Mouse (Mus musculus) bone marrow macrophage, adult 2 months (primary cell): ENCODE measurements around the gene Edc4.

Experiments
- CTCF ChIP-seq: IDR thresholded peaks from 2 replicates; pipeline ENCODE4 v1.5.1; 2012; ENCODE audit warnings: low read depth, mild to moderate bottlenecking, low read length, moderate library complexity
- POLR2A ChIP-seq: IDR thresholded peaks from 2 replicates; pipeline ENCODE4 v1.6.1; 2012; ENCODE audit warnings: mild to moderate bottlenecking, low read depth, low read length, borderline replicate concordance

DNA sequence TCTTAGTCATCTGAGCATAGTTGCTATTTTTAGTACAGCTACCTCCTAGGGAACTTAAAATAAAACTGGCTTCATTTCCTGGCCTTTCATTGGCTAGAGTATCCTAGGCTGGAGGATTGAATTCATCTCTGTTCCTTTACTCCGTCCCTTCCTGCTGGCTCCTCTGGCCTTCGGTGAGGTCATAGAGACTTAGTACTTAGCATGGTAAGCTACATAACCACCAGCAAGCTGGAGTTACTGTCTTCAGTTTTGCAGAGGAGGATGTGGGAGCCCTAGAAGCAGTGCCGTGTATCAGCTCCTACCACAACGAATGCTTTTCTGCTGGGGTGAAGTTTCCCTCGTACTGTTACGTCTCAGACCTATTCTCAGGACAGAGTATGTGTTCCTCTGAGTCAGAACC lies 6.4 kb upstream of the Edc4 start:
- TF ChIP-seq POLR2A (no peak), CTCF (no peak)
